Mouse (Mus musculus) C2C12 (cell line): Measurements from ENCODE around the gene Zfp422.

ENCODE experiments used
- CTCF ChIP-seq: IDR thresholded peaks from one replicate; pipeline ENCODE4 v1.5.1; 2011; ENCODE audit not compliant: control insufficient read depth, insufficient read depth, insufficient read length
- FOSL1 ChIP-seq: IDR thresholded peaks from one replicate; pipeline ENCODE4 v1.8.0; 2011; ENCODE audit warnings: mild to moderate bottlenecking, low read length; ENCODE audit not compliant: poor library complexity, insufficient read depth, severe bottlenecking
- MAX ChIP-seq: IDR thresholded peaks from one replicate; pipeline ENCODE4 v1.6.1; 2011; ENCODE audit warnings: mild to moderate bottlenecking, control low read depth
- USF1 ChIP-seq: IDR thresholded peaks from one replicate; pipeline ENCODE4 v1.6.1; 2011; ENCODE audit warnings: low read depth, mild to moderate bottlenecking, control low read depth, moderate library complexity

DNA sequence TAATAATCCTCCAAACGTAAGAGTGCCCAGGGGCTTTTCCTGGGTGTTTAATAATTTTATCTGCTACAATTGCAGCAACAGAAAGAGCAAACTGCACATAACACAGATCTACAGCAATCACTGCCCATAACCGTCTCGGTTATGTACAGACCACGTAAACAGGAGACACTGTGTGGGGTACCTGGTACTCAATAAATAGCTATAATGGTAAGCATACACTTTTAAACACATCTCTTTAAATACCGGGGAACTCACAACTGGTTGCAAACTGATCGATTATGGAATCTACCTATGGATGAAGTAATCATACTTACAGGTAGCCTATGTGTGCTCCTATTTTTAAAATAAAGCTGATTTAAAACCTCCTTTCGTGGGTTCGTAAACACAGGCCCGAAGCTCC, 704 bp downstream of the Zfp422 start:
- TF ChIP-seq USF1, result no peak
- TF ChIP-seq CTCF, result no peak
- TF ChIP-seq MAX, result no peak
- TF ChIP-seq FOSL1, result no peak
